Mouse (Mus musculus) heart, adult 2 months (tissue): ENCODE results near the gene Gm21988. TPM values are rescaled to one million over a fixed set of nuclear protein-coding genes. Genes with fewer than 3 reads are reported as not detected.
A peak's percentile ranks its signal among the peaks of the same experiment; 100 is the strongest.

Source experiments
- DNase-seq, 2 experiments: peaks; one replicate each; pipeline ENCODE4 v3.0.0; 2021
- H3K27ac ChIP-seq: fragments of 200-600 bp; 2 replicates; pipeline ENCODE4 v1.8.1; 2022
- H3K27me3 ChIP-seq: fragments of 200-500 bp; 2 replicates; pipeline ENCODE4 v1.6.1; 2012; ENCODE audit warnings: mild to moderate bottlenecking, low read length, inconsistent platforms, mixed read lengths; ENCODE audit not compliant: control insufficient read depth, insufficient read depth
- H3K36me3 ChIP-seq: fragments of 200-500 bp; 2 replicates; pipeline ENCODE4 v1.6.1; 2012; ENCODE audit warnings: low read length, inconsistent platforms; ENCODE audit not compliant: control insufficient read depth, insufficient read depth
- H3K4me1 ChIP-seq: fragments of 200-500 bp; 2 replicates; pipeline ENCODE4 v1.6.1; 2011; ENCODE audit warnings: low read length; ENCODE audit not compliant: control insufficient read depth, insufficient read depth
- H3K4me3 ChIP-seq: fragments of 200-600 bp; 2 replicates; pipeline ENCODE4 v1.8.1; 2022
- H3K79me2 ChIP-seq: fragments of 200-500 bp; replicated peaks from 2 replicates; pipeline ENCODE4 v1.6.1; 2012; ENCODE audit warnings: mild to moderate bottlenecking, inconsistent platforms, low read length, moderate library complexity, mixed read lengths; ENCODE audit not compliant: control insufficient read depth, insufficient read depth
- H3K9ac ChIP-seq: fragments of 200-500 bp; 2 replicates; pipeline ENCODE4 v1.6.1; 2012; ENCODE audit warnings: low read depth, mild to moderate bottlenecking, control low read depth, inconsistent platforms, low read length, mixed read lengths
- CTCF ChIP-seq: fragments of 200-600 bp; IDR thresholded peaks from 2 replicates; pipeline ENCODE4 v1.8.1; 2022; ENCODE audit warnings: antibody characterized with exemption, mild to moderate bottlenecking, moderate library complexity
- EP300 ChIP-seq: fragments of 200-500 bp; IDR thresholded peaks from 2 replicates; pipeline ENCODE4 v1.6.1; 2011; ENCODE audit warnings: low read depth, low read length, control low read depth; ENCODE audit not compliant: insufficient read depth
- POLR2A ChIP-seq: fragments of 200-500 bp; IDR thresholded peaks from 2 replicates; pipeline ENCODE4 v1.6.1; 2011; ENCODE audit warnings: mild to moderate bottlenecking, low read depth, low read length, control low read depth; ENCODE audit not compliant: insufficient read depth
- WGBS: fragments of 180-500 bp; shearing (Covaris S2); methylation state at CpG from one replicate; pipeline ENCODE4 v1.1.7; 2018; 5-methylcytosine and 5-hydroxymethylcytosine counted together
- intact Hi-C: fragments of 180-260 bp; cut with DNase I; formaldehyde crosslinking; loops from one replicate; pipeline ENCODE4 v1.15.1; 2025
- polyA plus RNA-seq: library from polyadenylated mRNA; depleted of rRNA; stranded (reverse); fragments of >200 nt; gene quantifications from 2 replicates; pipeline ENCODE4 v1.2.3, GENCODE M21; 2012
- total RNA-seq, 2 experiments: library from RNA; stranded (reverse); gene quantifications; 2 replicates each; pipeline ENCODE4 v1.2.3; 2021

Gm21988 gene
- total and polyA plus RNA-seq, 3 experiments, result 2.0 to 5.5 (median 3.4) TPM

DNA sequence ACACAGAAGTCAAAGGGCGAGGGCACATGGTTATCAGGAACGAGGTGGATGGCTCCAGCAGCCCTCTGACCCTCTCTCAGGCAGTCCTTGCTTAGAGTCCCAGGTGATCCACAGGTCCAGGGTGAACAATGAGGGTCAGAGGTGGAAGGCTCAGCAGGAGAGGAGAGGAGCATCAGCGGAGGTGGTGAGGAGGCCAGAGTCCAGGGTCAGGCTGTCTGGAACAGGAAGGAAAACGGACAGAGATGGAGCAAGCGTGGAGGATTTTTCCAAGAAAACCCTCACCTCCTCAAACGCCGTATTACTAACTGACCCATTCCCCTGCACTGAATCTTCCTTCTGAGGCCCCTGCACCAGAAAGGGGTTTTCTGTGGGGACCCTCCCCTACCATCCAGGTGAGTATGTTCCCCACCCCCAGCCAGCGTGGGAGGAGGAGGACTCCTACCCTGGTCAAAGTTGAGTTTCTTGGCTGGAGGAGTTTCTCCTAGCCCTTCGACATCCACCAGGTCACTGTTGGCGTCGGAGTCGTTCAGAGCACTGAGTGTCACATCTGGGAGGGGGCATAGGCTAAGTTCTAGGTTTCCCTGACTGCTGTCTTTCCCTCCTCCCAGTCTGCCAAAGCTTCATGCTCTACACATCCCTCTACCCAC, 4.3 kb downstream of the Gm21988 start:
- Histone ChIP-seq H3K4me1 (peaks cover 5% of the 10 kb centered on the region), H3K79me2 (no peaks in the 10 kb centered on the region), H3K9ac (no peak overlapping the region), H3K27ac (no peak overlapping the region), H3K4me3 (no peak overlapping the region), H3K27me3 (no peaks in the 10 kb centered on the region), H3K36me3 (no peaks in the 10 kb centered on the region)
- TF ChIP-seq POLR2A (no peak), EP300 (no peak), CTCF (no peak)
- 87% methylated on average over 12 of the region's 12 CpGs for WGBS
- intact Hi-C loops, result no loop called here
- no peak for DNase-seq

DNA sequence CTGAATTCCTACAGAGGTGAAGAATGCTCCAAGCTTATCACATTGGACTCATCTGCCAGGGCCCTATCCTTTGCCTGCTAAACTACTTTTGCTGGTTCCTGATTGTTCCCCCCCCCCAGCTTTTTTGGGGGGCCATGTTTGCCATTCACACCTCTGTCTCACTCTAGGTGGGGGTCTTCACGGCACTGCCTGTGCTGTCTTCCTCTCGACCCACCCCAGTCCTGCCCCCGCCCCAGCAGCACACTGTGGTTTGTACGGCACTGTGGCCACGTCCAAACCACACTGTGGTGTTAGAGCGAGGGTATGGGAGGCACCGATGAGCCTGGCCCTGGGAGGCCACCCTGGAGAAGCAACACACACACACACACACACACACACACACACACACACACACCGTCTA, 5.1 kb downstream of the Gm21988 start:
- intact Hi-C loops, result no loop called here
- peak overlapping the region; percentile 94 for H3K27ac ChIP-seq
- no peak for TF ChIP-seq POLR2A
- TF ChIP-seq CTCF, result no peak
- no peak overlapping the region for H3K9ac ChIP-seq
- no peak overlapping the region for H3K4me3 ChIP-seq
- DNase-seq, result no peak
- H3K79me2 ChIP-seq, result no peaks in the 10 kb centered on the region
- no peaks in the 10 kb centered on the region for H3K36me3 ChIP-seq
- H3K27me3 ChIP-seq, result no peaks in the 10 kb centered on the region
- 77% methylated on average over 8 of the region's 8 CpGs for WGBS
- H3K4me1 ChIP-seq, result peaks cover 5% of the 10 kb centered on the region

DNA sequence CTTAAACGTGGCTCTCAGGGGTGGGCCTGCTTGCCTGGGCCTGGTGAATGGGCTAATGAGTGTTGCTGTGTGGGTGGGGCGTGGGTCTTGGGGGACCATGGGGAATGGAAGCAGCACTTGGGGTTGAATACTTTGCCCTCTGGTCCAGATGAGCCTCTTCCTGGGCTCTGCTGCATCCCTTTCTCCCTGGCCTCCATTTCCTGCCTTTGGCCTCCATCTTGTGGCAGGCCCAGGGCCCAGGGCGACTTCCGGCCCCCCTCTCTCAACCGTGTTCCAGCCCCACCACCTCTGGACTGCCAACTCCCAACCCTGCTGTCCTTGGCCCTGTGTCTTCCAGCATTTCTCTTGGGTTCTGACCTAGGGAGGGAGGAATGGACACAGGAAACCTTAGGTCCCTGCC, 5.6 kb downstream of the Gm21988 start:
- Histone ChIP-seq H3K27me3 (no peaks in the 10 kb centered on the region), H3K36me3 (no peaks in the 10 kb centered on the region), H3K4me3 (no peak overlapping the region), H3K4me1 (peaks cover 5% of the 10 kb centered on the region), H3K9ac (no peak overlapping the region), H3K27ac (peak overlapping the region; percentile 94), H3K79me2 (no peaks in the 10 kb centered on the region)
- TF ChIP-seq CTCF (no peak), EP300 (no peak), POLR2A (0 out of 2 replicates have a peak, but pooled peaks have one; percentile 37)
- DNase-seq, result peak; percentile 68 to 71
- WGBS, result 37% methylated on average over 5 of the region's 5 CpGs
- intact Hi-C loops, result no loop called here

DNA sequence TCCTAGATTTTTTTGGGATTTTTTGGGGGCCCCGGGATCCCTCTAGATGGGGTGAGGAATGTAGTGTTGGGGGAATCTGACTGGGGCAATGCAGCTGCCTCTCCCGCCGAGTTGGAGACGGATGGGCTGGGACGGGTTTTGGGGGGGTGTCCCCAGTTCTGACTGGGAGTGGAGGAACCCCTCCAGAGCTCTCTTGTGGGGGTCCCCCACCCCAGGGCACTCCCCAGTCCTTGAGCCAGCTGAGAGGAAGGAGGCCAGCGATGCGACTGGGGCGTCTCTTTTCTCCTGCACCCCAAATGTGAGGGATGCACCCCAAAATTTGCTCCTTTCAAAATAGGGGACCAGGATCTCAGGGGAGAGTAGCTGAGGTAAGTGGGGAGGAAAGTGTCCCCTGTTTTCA, 6.6 kb downstream of the Gm21988 start:
- H3K4me3 ChIP-seq, result peak overlapping the region; percentile 43
- peak overlapping the region; percentile 94 for H3K27ac ChIP-seq
- peak overlapping the region; percentile 83 for H3K9ac ChIP-seq
- intact Hi-C loops, result no loop called here
- H3K27me3 ChIP-seq, result no peaks in the 10 kb centered on the region
- no peaks in the 10 kb centered on the region for H3K79me2 ChIP-seq
- WGBS, result 32% methylated on average over 8 of the region's 8 CpGs
- no peaks in the 10 kb centered on the region for H3K36me3 ChIP-seq
- DNase-seq, result peak in 1 of 2 experiments; percentile 59
- H3K4me1 ChIP-seq, result peaks cover 5% of the 10 kb centered on the region
- TF ChIP-seq POLR2A, result no peak
- no peak for TF ChIP-seq EP300
- TF ChIP-seq CTCF, result no peak

DNA sequence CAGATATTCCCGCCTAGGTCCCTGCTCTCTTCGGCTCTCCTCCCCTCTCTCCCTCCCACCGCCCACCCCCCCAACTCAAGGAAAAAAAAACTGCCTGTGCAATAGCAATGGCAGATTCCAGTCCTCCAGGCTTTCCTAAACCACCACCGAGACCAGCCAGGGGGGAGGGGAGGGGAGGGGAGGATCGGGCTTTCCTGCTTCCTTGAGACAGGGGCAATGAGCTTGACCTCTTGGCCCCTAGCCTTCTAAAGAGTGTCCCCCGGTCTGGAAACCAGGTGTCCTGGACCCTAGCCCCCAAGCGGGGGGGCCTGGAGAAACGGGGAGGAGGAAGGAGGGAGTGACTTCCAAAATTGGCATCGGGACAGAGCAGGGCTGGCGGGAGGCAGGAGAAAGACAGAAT, 7.1 kb downstream of the Gm21988 start:
- WGBS, result 10% methylated on average over 10 of the region's 10 CpGs
- H3K4me3 ChIP-seq, result peak overlapping the region; percentile 43
- peak overlapping the region; percentile 83 for H3K9ac ChIP-seq
- no peaks in the 10 kb centered on the region for H3K36me3 ChIP-seq
- H3K4me1 ChIP-seq, result peaks cover 5% of the 10 kb centered on the region
- H3K79me2 ChIP-seq, result no peaks in the 10 kb centered on the region
- H3K27ac ChIP-seq, result peak overlapping the region; percentile 94
- DNase-seq, result peak; percentile 73 to 79
- H3K27me3 ChIP-seq, result no peaks in the 10 kb centered on the region
- intact Hi-C loops, result no loop called here
- TF ChIP-seq CTCF, result no peak
- 0 out of 2 replicates have a peak, but pooled peaks have one; percentile 9 for TF ChIP-seq EP300

DNA sequence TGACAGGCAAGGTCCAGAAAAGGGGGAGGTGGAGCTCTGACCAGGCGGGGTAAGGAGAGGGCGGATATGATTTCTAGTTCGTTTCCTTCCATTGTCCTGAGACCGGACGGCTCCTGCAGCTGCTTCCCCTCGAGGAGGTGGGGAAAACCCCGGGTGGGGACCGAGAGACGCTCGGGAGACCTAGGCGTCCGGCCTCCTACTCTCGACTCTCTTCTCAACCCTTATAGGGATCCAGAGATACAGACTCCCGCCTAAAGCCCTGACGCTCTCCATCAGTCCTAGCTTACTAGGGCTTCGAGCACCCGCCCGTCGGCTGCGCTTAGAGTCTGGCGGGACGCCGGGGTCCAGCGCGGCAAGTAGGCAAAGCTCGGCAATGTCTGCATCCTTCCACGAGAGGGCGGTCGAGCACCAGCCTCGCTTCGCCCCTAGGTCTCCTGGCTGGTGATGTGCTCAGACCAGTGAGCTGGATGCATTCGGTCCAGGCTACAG, 9.3 kb downstream of the Gm21988 start:
- intact Hi-C loops, result loop anchor here (1.0 kb wide), 1 partner anchor 9 kb away; the partner anchor contains the start of gene Slc16a13
- Histone ChIP-seq H3K79me2 (no peaks in the 10 kb centered on the region), H3K4me3 (peak overlapping the region; percentile 57), H3K27me3 (no peaks in the 10 kb centered on the region), H3K9ac (peak overlapping the region; percentile 62), H3K27ac (peak overlapping the region; percentile 94), H3K4me1 (peaks cover 6% of the 10 kb centered on the region; the same call in 1 of the 2 replicates), H3K36me3 (no peaks in the 10 kb centered on the region)
- peak; percentile 90 to 91 for DNase-seq
- no peak for TF ChIP-seq CTCF
- TF ChIP-seq POLR2A, result peak; percentile 78; the same call in 1 of the 2 replicates
- peak; percentile 97 for TF ChIP-seq EP300
- under 1% methylated on average over 32 of the region's 32 CpGs for WGBS
